ENCODE assay signal across 12 mouse cellular contexts in genomic region chr15:78788042-78788441, GRCm38 (mm10). TPM values are rescaled to one million over a fixed set of nuclear protein-coding genes. Genes with fewer than 3 reads are reported as not detected.
DNase-seq lines count a peak whose midpoint lies in the region; ATAC-seq lines count a peak whose summit lies in the region.
"Had no signal": no experiment of that assay in that cellular context is flagged by ENCODE, and none has a peak within 500 bp of the region (broad histone marks: within the 10 kb centered on the region; RNA-seq: fewer than 3 reads in every experiment).

No protein-coding gene starts in this region.

- no peaks in the 10 kb centered on the region for H3K27me3 ChIP-seq in hindbrain, embryonic 11.5 days (ENCODE audit: control insufficient read depth, insufficient read depth, low read length)
- H3K27me3 ChIP-seq in hindbrain, embryonic 12.5 days = no peaks in the 10 kb centered on the region; the same call in 1 of the 2 replicates
- no peaks in the 10 kb centered on the region for H3K27me3 ChIP-seq in embryonic facial prominence, embryonic 10.5 days (replicated peaks; ENCODE audit: low read depth, poor library complexity, severe bottlenecking)
- H3K27me3 ChIP-seq in lung, embryonic 16.5 days (ENCODE audit: control insufficient read depth, insufficient read depth, low read depth, low read length) = no peaks in the 10 kb centered on the region

- no peak for DNase-seq in hindbrain, embryonic 11.5 days (ENCODE audit: low spot score)
- DNase-seq in embryonic facial prominence, embryonic 10.5 days (ENCODE audit: low spot score) = no peak
- peak; percentile 45 for DNase-seq in heart, postnatal 4 days
- no peak for DNase-seq in urinary bladder, adult 18-20 months (ENCODE audit: low spot score in 2 of 2)
- no peak for DNase-seq in thymus, adult 18-20 months
- DNase-seq in layer of hippocampus, adult 9-11 months = no peak
- DNase-seq: cerebellum, adult 18-20 months; thymus, postnatal 36 days had no signal

- H3K9ac ChIP-seq in hindbrain, embryonic 11.5 days (ENCODE audit: low read depth, low read length) = no peak overlapping the region
- no peak overlapping the region for H3K9ac ChIP-seq in hindbrain, embryonic 12.5 days
- H3K9ac ChIP-seq in lung, embryonic 16.5 days (ENCODE audit: low read length) = no peak overlapping the region

- WGBS in hindbrain, embryonic 11.5 days = 68% methylated on average over 3 of the region's 3 CpGs
- WGBS in hindbrain, embryonic 12.5 days = 82% methylated on average over 3 of the region's 3 CpGs
- WGBS in embryonic facial prominence, embryonic 10.5 days = 67% methylated on average over 3 of the region's 3 CpGs
- WGBS in lung, embryonic 16.5 days = 67% methylated on average over 3 of the region's 3 CpGs

- H3K4me1 ChIP-seq in hindbrain, embryonic 11.5 days (replicated peaks; ENCODE audit: control insufficient read depth, insufficient read depth, low read length) = peaks cover 3% of the 10 kb centered on the region
- H3K4me1 ChIP-seq in hindbrain, embryonic 12.5 days = peaks cover 25% of the 10 kb centered on the region
- H3K4me1 ChIP-seq in embryonic facial prominence, embryonic 10.5 days = peaks cover 47% of the 10 kb centered on the region
- peaks cover 29% of the 10 kb centered on the region for H3K4me1 ChIP-seq in lung, embryonic 16.5 days (replicated peaks; ENCODE audit: control insufficient read depth, insufficient read depth, low read length)

- no peaks in the 10 kb centered on the region for H3K9me3 ChIP-seq in hindbrain, embryonic 11.5 days (ENCODE audit: control insufficient read depth, low read length)
- no peaks in the 10 kb centered on the region for H3K9me3 ChIP-seq in hindbrain, embryonic 12.5 days (replicated peaks)
- H3K9me3 ChIP-seq in embryonic facial prominence, embryonic 10.5 days = no peaks in the 10 kb centered on the region
- no peaks in the 10 kb centered on the region for H3K9me3 ChIP-seq in lung, embryonic 16.5 days (ENCODE audit: control insufficient read depth, low read length)

- H3K36me3 ChIP-seq in hindbrain, embryonic 11.5 days (ENCODE audit: control insufficient read depth, insufficient read depth, low read length) = no peaks in the 10 kb centered on the region
- H3K36me3 ChIP-seq in hindbrain, embryonic 12.5 days = no peaks in the 10 kb centered on the region
- H3K36me3 ChIP-seq in embryonic facial prominence, embryonic 10.5 days (replicated peaks) = no peaks in the 10 kb centered on the region
- no peaks in the 10 kb centered on the region for H3K36me3 ChIP-seq in lung, embryonic 16.5 days (ENCODE audit: control insufficient read depth, insufficient read depth, low read length)

- H3K4me3 ChIP-seq in hindbrain, embryonic 11.5 days (ENCODE audit: low read depth, low read length) = no peak overlapping the region
- no peak overlapping the region for H3K4me3 ChIP-seq in hindbrain, embryonic 12.5 days
- H3K4me3 ChIP-seq in embryonic facial prominence, embryonic 10.5 days = no peak overlapping the region
- H3K4me3 ChIP-seq in lung, embryonic 16.5 days (ENCODE audit: low read length) = no peak overlapping the region
- H3K4me3 ChIP-seq: erythroblast, embryonic 14.5 days had no signal

- ATAC-seq in hindbrain, embryonic 11.5 days (ENCODE audit: low FRiP score) = no peak
- ATAC-seq in hindbrain, embryonic 12.5 days (ENCODE audit: low FRiP score) = no peak
- ATAC-seq in lung, embryonic 16.5 days (ENCODE audit: low read depth) = peak; percentile 29; the same call in 1 of the 2 replicates

- no peak overlapping the region for H3K4me2 ChIP-seq in hindbrain, embryonic 11.5 days (replicated peaks; ENCODE audit: low read depth, low read length)
- no peak overlapping the region for H3K4me2 ChIP-seq in hindbrain, embryonic 12.5 days (replicated peaks)
- H3K4me2 ChIP-seq in lung, embryonic 16.5 days (ENCODE audit: low read depth, low read length) = no peak overlapping the region; the same call in 1 of the 2 replicates
- H3K4me2 ChIP-seq: midbrain, embryonic 11.5 days had no signal

- H3K27ac ChIP-seq in hindbrain, embryonic 11.5 days (ENCODE audit: low read depth, low read length) = 0 out of 2 replicates have a peak overlapping the region, but pooled peaks have one; percentile 10
- no peak overlapping the region for H3K27ac ChIP-seq in hindbrain, embryonic 12.5 days
- peak overlapping the region; percentile 57 for H3K27ac ChIP-seq in embryonic facial prominence, embryonic 10.5 days (replicated peaks)
- peak overlapping the region; percentile 71 for H3K27ac ChIP-seq in lung, embryonic 16.5 days (ENCODE audit: low read length)

RNA-seq across cellular contexts. Expression of gene Mfng, which starts 14.8 kb away (rescaled TPM):
- polyA plus RNA-seq in hindbrain, embryonic 11.5 days (2014; fragmentation: Nextera tagmentation; extraction: Ambion mirVana) = 34.6 and 34.7 TPM in 2 replicates
- polyA plus RNA-seq in hindbrain, embryonic 12.5 days (2016; fragmentation: Nextera tagmentation; extraction: Ambion mirVana) = 51.7 and 58.0 TPM in 2 replicates
- polyA plus RNA-seq in embryonic facial prominence, embryonic 10.5 days (2016; fragmentation: Nextera tagmentation; extraction: Ambion mirVana) = 36.4 and 39.0 TPM in 2 replicates
- 10 to 100 TPM; 17.6 to 18.1 TPM for total RNA-seq in heart, postnatal 4 days (2021)
- polyA plus RNA-seq in lung, embryonic 16.5 days (2015; fragmentation: Nextera tagmentation; extraction: Ambion mirVana) = 40.8 and 43.1 TPM in 2 replicates

RNA-seq across cellular contexts. Expression of gene Card10, which starts 14.8 kb away (rescaled TPM):
- polyA plus RNA-seq in hindbrain, embryonic 11.5 days (2014; fragmentation: Nextera tagmentation; extraction: Ambion mirVana) = 1.8 and 2.4 TPM in 2 replicates
- polyA plus RNA-seq in hindbrain, embryonic 12.5 days (2016; fragmentation: Nextera tagmentation; extraction: Ambion mirVana) = 2.7 and 2.9 TPM in 2 replicates
- polyA plus RNA-seq in embryonic facial prominence, embryonic 10.5 days (2016; fragmentation: Nextera tagmentation; extraction: Ambion mirVana) = 3.3 and 4.3 TPM in 2 replicates
- 10 to 100 TPM; 15.9 to 18.8 TPM for total RNA-seq in heart, postnatal 4 days (2021)
- polyA plus RNA-seq in lung, embryonic 16.5 days (2015; fragmentation: Nextera tagmentation; extraction: Ambion mirVana) = 6.1 and 6.2 TPM in 2 replicates

RNA-seq across cellular contexts. Expression of gene Cdc42ep1, which starts 54.4 kb away (rescaled TPM):
- polyA plus RNA-seq in hindbrain, embryonic 11.5 days (2014; fragmentation: Nextera tagmentation; extraction: Ambion mirVana) = 7.8 and 9.1 TPM in 2 replicates
- polyA plus RNA-seq in hindbrain, embryonic 12.5 days (2016; fragmentation: Nextera tagmentation; extraction: Ambion mirVana) = 15.1 and 15.6 TPM in 2 replicates
- 19.9 and 20.8 TPM in 2 replicates for polyA plus RNA-seq in embryonic facial prominence, embryonic 10.5 days (2016; fragmentation: Nextera tagmentation; extraction: Ambion mirVana)
- total RNA-seq in heart, postnatal 4 days (2021) = 10 to 100 TPM; 55.3 to 59.9 TPM
- polyA plus RNA-seq in lung, embryonic 16.5 days (2015; fragmentation: Nextera tagmentation; extraction: Ambion mirVana) = 113 TPM in 2 replicates
